Mouse (Mus musculus) hindbrain, embryonic 16.5 days (tissue): Measurements from ENCODE around the gene Ssh1. TPM values are rescaled to one million over a fixed set of nuclear protein-coding genes. Genes with fewer than 3 reads are reported as not detected.

Source experiments
- ATAC-seq: fragments of 200-750 bp; cut with Nextera tagmentation; 2 replicates; pipeline ENCODE4 v1.8.0; 2017; ENCODE audit warnings: moderate TSS enrichment, moderate library complexity
- H3K27ac ChIP-seq: fragments of 300-500 bp; sonication (generic); 2 replicates; pipeline ENCODE4 v1.5.1; 2014; ENCODE audit warnings: low read depth, mild to moderate bottlenecking, control low read depth, low read length, moderate library complexity
- H3K27me3 ChIP-seq: fragments of 300-500 bp; sonication (generic); replicated peaks from 2 replicates; pipeline ENCODE4 v1.6.1; 2014; ENCODE audit warnings: low read length; ENCODE audit not compliant: control insufficient read depth, insufficient read depth
- H3K36me3 ChIP-seq: fragments of 300-500 bp; sonication (generic); 2 replicates; pipeline ENCODE4 v1.6.1; 2014; ENCODE audit warnings: mild to moderate bottlenecking, low read length, moderate library complexity, mixed read lengths; ENCODE audit not compliant: control insufficient read depth, insufficient read depth
- H3K4me1 ChIP-seq: fragments of 300-500 bp; sonication (generic); 2 replicates; pipeline ENCODE4 v1.6.1; 2014; ENCODE audit warnings: low read depth, low read length; ENCODE audit not compliant: control insufficient read depth, insufficient read depth
- H3K4me2 ChIP-seq: fragments of 300-500 bp; sonication (generic); 2 replicates; pipeline ENCODE4 v1.6.1; 2014; ENCODE audit warnings: mild to moderate bottlenecking, low read length, control low read depth, moderate library complexity
- H3K4me3 ChIP-seq: fragments of 300-500 bp; sonication (generic); 2 replicates; pipeline ENCODE4 v1.5.1; 2014; ENCODE audit warnings: mild to moderate bottlenecking, low read length, control low read depth, moderate library complexity
- H3K9ac ChIP-seq: fragments of 300-500 bp; sonication (generic); 2 replicates; pipeline ENCODE4 v1.6.1; 2014; ENCODE audit warnings: low read depth, mild to moderate bottlenecking, control low read depth, low read length, moderate library complexity
- H3K9me3 ChIP-seq: fragments of 300-500 bp; sonication (generic); 2 replicates; pipeline ENCODE4 v1.6.1; 2014; ENCODE audit warnings: mild to moderate bottlenecking, low read length, moderate library complexity; ENCODE audit not compliant: control insufficient read depth
- WGBS: fragments of 180-500 bp; shearing (Covaris S2); extraction: QIAGEN DNeasy Blood & Tissue Kit; methylation state at CpG from one replicate; pipeline ENCODE4 v1.1.7; 2014; 5-methylcytosine and 5-hydroxymethylcytosine counted together
- polyA plus RNA-seq: library from polyadenylated mRNA; unstranded; fragments of >200 nt; fragmentation: Nextera tagmentation; extraction: Ambion mirVana; gene quantifications from 2 replicates; pipeline ENCODE4 v1.2.1, GENCODE M21; 2015

Ssh1 gene
- polyA plus RNA-seq, result 9.6 and 13.2 TPM in 2 replicates

GRCm38 (mm10) chr5:113993487-113994465 is at the start of gene Ssh1:
Gene Ssh1 (minus strand): TSS chr5:113993894.
- peak within 1 kb of the TSS; percentile 63 for H3K4me3 ChIP-seq
- 1% methylated on average over 45 of the region's 83 CpGs for WGBS
- no peaks in the 10 kb centered on the region for H3K9me3 ChIP-seq
- H3K27ac ChIP-seq, result peak within 1 kb of the TSS; percentile 96
- H3K36me3 ChIP-seq, result no peaks in the 10 kb centered on the region
- H3K9ac ChIP-seq, result peak within 1 kb of the TSS; percentile 85
- H3K4me1 ChIP-seq, result peaks cover 23% of the 10 kb centered on the region
- no peaks in the 10 kb centered on the region for H3K27me3 ChIP-seq
- H3K4me2 ChIP-seq, result peak within 1 kb of the TSS; percentile 70
- peak; percentile 90 for ATAC-seq

DNA sequence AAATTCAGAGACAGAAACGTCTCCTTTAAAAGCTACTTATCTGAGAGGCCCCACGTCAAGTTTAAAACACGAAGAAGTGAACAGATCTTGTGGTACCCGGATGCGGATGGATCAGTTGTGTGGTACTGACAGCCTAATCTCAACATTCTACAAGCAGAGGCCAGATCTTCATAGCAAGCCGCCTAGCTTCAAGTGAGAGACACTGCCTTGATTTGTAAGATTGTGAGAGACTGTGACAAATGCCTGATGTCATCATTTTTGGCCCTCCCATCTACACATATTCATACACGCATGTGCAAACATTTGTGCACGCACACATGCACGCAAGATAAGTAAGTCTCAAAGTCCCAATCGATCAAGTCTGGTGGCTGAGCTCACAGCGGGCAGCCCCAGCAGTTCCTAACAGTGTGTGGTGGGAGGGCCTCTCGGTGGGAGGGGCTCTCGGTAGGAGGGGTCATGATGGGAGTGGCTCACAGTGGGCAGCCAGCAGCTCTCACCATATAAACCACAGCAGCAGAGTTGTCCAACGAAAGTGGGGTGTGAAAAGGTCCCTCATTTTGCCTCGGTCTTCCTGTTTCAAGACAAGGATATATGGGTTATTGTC is 47.7 kb upstream of the Ssh1 start:
- Histone ChIP-seq H3K4me3 (no peak overlapping the region), H3K9ac (no peak overlapping the region), H3K27me3 (no peaks in the 10 kb centered on the region), H3K27ac (no peak overlapping the region), H3K36me3 (peaks cover 6% of the 10 kb centered on the region), H3K4me2 (no peak overlapping the region), H3K9me3 (no peaks in the 10 kb centered on the region), H3K4me1 (no peaks in the 10 kb centered on the region)
- WGBS, result 27% methylated on average over 15 of the region's 15 CpGs
- ATAC-seq, result peak; percentile 37; the same call in 1 of the 2 replicates

- Histone ChIP-seq H3K27ac (no peak overlapping the region), H3K36me3 (peaks cover 6% of the 10 kb centered on the region), H3K4me2 (no peak overlapping the region), H3K4me1 (no peaks in the 10 kb centered on the region), H3K27me3 (no peaks in the 10 kb centered on the region), H3K4me3 (no peak overlapping the region), H3K9ac (no peak overlapping the region), H3K9me3 (no peaks in the 10 kb centered on the region)
- ATAC-seq, result no peak
- 81% methylated on average over 1 of the region's 1 CpGs for WGBS
These were observed 47.2 kb upstream of the Ssh1 start for GRCm38 (mm10) chr5:114040911-114041310.

- Histone ChIP-seq H3K9ac (no peak overlapping the region), H3K36me3 (peaks cover 6% of the 10 kb centered on the region), H3K4me1 (no peaks in the 10 kb centered on the region), H3K4me3 (no peak overlapping the region), H3K27ac (no peak overlapping the region), H3K4me2 (no peak overlapping the region), H3K27me3 (no peaks in the 10 kb centered on the region), H3K9me3 (no peaks in the 10 kb centered on the region)
- no peak for ATAC-seq
- WGBS, result 24% methylated on average over 8 of the region's 8 CpGs
These were observed 46.8 kb upstream of the Ssh1 start for GRCm38 (mm10) chr5:114040508-114040907.

DNA sequence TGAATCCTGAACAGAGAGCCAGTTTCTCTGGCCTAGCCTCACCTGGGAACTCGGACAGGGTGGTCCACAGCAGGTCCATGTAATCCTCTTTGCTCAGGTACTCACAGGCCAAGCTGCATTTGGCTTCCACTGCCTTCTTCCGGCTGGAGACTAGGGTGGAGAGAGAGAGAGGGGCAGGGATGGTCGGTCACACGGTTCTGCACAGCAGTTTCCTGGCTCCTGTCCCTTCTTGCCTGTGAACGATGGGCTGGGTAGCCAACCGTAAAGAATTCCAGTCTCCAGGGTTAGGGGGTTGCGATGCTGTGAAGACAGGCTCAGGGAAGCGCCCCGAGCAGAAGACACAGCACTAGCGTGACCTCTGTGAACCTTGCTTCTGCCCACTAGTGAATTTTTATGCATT is 41.4 kb upstream of the Ssh1 start:
- Histone ChIP-seq H3K36me3 (peaks cover 13% of the 10 kb centered on the region), H3K4me3 (no peak overlapping the region), H3K4me2 (no peak overlapping the region), H3K9me3 (no peaks in the 10 kb centered on the region), H3K4me1 (no peaks in the 10 kb centered on the region), H3K9ac (no peak overlapping the region), H3K27me3 (no peaks in the 10 kb centered on the region), H3K27ac (no peak overlapping the region)
- ATAC-seq, result no peak
- 28% methylated on average over 10 of the region's 10 CpGs for WGBS

- ATAC-seq, result no peak
- no peak overlapping the region for H3K27ac ChIP-seq
- 87% methylated on average over 7 of the region's 7 CpGs for WGBS
- H3K9me3 ChIP-seq, result no peaks in the 10 kb centered on the region
- peaks cover 13% of the 10 kb centered on the region for H3K36me3 ChIP-seq
- no peak overlapping the region for H3K9ac ChIP-seq
- no peak overlapping the region for H3K4me3 ChIP-seq
- no peaks in the 10 kb centered on the region for H3K27me3 ChIP-seq
- H3K4me2 ChIP-seq, result no peak overlapping the region
- H3K4me1 ChIP-seq, result no peaks in the 10 kb centered on the region
These were observed 40.7 kb upstream of the Ssh1 start for GRCm38 (mm10) chr5:114034393-114034792.

DNA sequence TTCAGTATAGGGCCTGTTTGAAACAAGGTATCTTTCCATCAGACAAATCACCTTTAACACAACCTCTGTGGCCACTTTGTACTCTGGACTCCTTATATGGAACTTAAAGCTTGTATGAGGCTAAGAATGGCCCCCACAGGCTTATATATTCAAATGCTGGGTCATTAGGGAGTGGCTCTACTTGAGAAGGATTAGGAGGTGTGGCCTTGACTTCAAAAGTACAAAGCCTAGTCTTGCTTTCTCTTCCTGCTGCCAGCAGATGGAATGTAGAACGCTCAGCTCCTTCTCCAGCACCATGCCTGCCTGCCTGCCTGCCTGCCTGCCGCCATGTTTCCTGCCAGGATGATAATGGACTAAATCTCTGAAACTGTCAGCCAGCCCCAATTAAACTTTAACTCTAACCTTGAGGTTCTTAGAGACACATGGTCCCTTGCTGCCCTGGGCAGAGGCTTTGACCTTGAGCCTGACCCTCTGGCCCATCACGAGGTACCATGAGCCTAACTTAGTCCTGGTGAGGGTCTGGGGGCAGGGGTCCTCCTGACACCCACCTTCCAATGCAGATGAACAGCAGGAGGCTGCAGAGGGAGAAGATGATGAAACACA is 38.6 kb upstream of the Ssh1 start:
- ATAC-seq, result no peak
- H3K9me3 ChIP-seq, result no peaks in the 10 kb centered on the region
- no peak overlapping the region for H3K9ac ChIP-seq
- H3K4me3 ChIP-seq, result no peak overlapping the region
- H3K4me1 ChIP-seq, result no peaks in the 10 kb centered on the region
- peaks cover 11% of the 10 kb centered on the region for H3K36me3 ChIP-seq
- WGBS, result 84% methylated on average over 3 of the region's 3 CpGs
- no peak overlapping the region for H3K4me2 ChIP-seq
- no peak overlapping the region for H3K27ac ChIP-seq
- H3K27me3 ChIP-seq, result no peaks in the 10 kb centered on the region

DNA sequence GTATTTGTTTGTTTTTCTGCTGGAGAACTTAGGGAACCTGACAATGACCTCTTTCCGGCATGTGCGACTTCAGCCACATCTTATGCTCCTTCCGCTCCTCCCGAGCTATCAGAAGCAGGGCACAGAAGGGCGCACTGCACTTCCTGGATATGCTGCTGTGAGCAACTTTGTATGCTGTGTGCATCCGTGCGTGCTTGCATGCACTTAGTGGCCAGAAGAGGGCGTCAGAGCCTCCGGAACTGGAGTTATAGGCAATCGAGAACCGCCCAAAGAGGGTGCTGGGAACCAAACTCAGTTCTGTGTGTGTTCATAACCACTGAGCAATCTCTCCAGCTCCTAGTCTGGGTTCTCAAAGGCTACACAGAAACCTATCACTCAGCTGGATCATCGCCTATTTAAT is 37.0 kb upstream of the Ssh1 start:
- Histone ChIP-seq H3K9ac (no peak overlapping the region), H3K36me3 (peaks cover 9% of the 10 kb centered on the region), H3K4me2 (no peak overlapping the region), H3K27me3 (no peaks in the 10 kb centered on the region), H3K4me3 (no peak overlapping the region), H3K27ac (no peak overlapping the region), H3K9me3 (no peaks in the 10 kb centered on the region), H3K4me1 (no peaks in the 10 kb centered on the region)
- no peak for ATAC-seq
- WGBS, result 90% methylated on average over 12 of the region's 12 CpGs

DNA sequence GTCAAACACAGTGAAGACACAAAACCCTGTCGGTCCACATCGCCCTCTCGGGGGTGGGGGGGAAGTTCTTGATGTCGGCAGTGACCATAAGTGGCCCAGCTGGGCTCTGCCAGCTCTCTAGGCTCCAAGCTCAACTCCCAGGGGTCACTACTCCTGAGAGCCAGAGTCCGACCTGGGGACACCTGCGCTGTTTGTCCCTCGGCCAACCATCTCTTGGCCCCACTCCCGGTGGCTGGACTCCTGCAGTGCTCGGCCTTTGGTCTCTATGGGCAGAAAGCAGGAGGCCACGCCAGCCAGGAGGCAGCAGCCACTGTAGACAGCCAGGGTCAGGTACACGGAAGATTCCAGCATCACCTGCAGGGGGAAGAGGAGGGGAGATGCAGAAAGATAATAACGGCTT is 34.4 kb upstream of the Ssh1 start:
- Histone ChIP-seq H3K27ac (no peak overlapping the region), H3K27me3 (no peaks in the 10 kb centered on the region), H3K4me3 (no peak overlapping the region), H3K9ac (no peak overlapping the region), H3K4me1 (no peaks in the 10 kb centered on the region; the same call in 1 of the 2 replicates), H3K9me3 (no peaks in the 10 kb centered on the region), H3K4me2 (no peak overlapping the region), H3K36me3 (peaks cover 6% of the 10 kb centered on the region; the same call in 1 of the 2 replicates)
- ATAC-seq, result no peak
- 83% methylated on average over 12 of the region's 12 CpGs for WGBS
